Mouse (Mus musculus): ENCODE data around the gene Mrpl49. TPM values are rescaled to one million over a fixed set of nuclear protein-coding genes. Genes with fewer than 3 reads are reported as not detected.

Mrpl49 gene
- polyA plus RNA-seq, 1 experiment, result 6.3 TPM

- Histone ChIP-seq H3K27me3 (ENCODE audit: control insufficient read depth) (no peaks in the 10 kb centered on the region), H3K36me3 (ENCODE audit: control insufficient read depth) (peaks cover 54% of the 10 kb centered on the region), H3K4me1 (ENCODE audit: control insufficient read depth) (peaks cover 36% of the 10 kb centered on the region), H3K4me3 (replicated peaks) (no peak overlapping the region), H3K9me3 (ENCODE audit: control insufficient read depth, low read length) (no peaks in the 10 kb centered on the region)
- TF ChIP-seq TAL1 (IDR thresholded peaks at IDR 0.05; ENCODE audit: low read length) (no peak), GATA1 (IDR thresholded peaks at IDR 0.05; ENCODE audit: low read length) (no peak)
Observed at GRCm38 (mm10) chr19:6068951-6069350, 11.4 kb upstream of the Mrpl49 start.

- Histone ChIP-seq H3K4me1 (ENCODE audit: control insufficient read depth) (peaks cover 46% of the 10 kb centered on the region), H3K4me3 (replicated peaks) (peak within 1 kb of the TSS; percentile 71), H3K9me3 (ENCODE audit: control insufficient read depth, low read length) (no peaks in the 10 kb centered on the region), H3K36me3 (ENCODE audit: control insufficient read depth) (peaks cover 55% of the 10 kb centered on the region), H3K27me3 (ENCODE audit: control insufficient read depth) (no peaks in the 10 kb centered on the region)
- TF ChIP-seq GATA1 (IDR thresholded peaks at IDR 0.05; ENCODE audit: low read length) (no peak), TAL1 (IDR thresholded peaks at IDR 0.05; ENCODE audit: low read length) (no peak)
Observed at GRCm38 (mm10) chr19:6067724-6068415, 10.3 kb upstream of the Mrpl49 start, which contains the start of gene Tm7sf2. Tm7sf2 (minus strand) TSS chr19:6068373.

- peaks cover 53% of the 10 kb centered on the region for H3K4me1 ChIP-seq (ENCODE audit: control insufficient read depth)
- peaks cover 55% of the 10 kb centered on the region for H3K36me3 ChIP-seq (ENCODE audit: control insufficient read depth)
- peak overlapping the region; percentile 71 for H3K4me3 ChIP-seq (replicated peaks)
- no peaks in the 10 kb centered on the region for H3K27me3 ChIP-seq (ENCODE audit: control insufficient read depth)
- TF ChIP-seq GATA1 (IDR thresholded peaks at IDR 0.05; ENCODE audit: low read length) (no peak), TAL1 (IDR thresholded peaks at IDR 0.05; ENCODE audit: low read length) (no peak)
- no peaks in the 10 kb centered on the region for H3K9me3 ChIP-seq (ENCODE audit: control insufficient read depth, low read length)
Observed at GRCm38 (mm10) chr19:6067011-6067723, 9.6 kb upstream of the Mrpl49 start.

- TF ChIP-seq TAL1 (IDR thresholded peaks at IDR 0.05; ENCODE audit: low read length) (no peak), GATA1 (IDR thresholded peaks at IDR 0.05; ENCODE audit: low read length) (no peak)
- peaks cover 59% of the 10 kb centered on the region for H3K4me1 ChIP-seq (ENCODE audit: control insufficient read depth)
- H3K36me3 ChIP-seq (ENCODE audit: control insufficient read depth), result peaks cover 55% of the 10 kb centered on the region
- no peaks in the 10 kb centered on the region for H3K9me3 ChIP-seq (ENCODE audit: control insufficient read depth, low read length)
- no peaks in the 10 kb centered on the region for H3K27me3 ChIP-seq (ENCODE audit: control insufficient read depth)
- H3K4me3 ChIP-seq (replicated peaks), result peak overlapping the region; percentile 71
Observed at GRCm38 (mm10) chr19:6066571-6066970, 9.0 kb upstream of the Mrpl49 start.

DNA sequence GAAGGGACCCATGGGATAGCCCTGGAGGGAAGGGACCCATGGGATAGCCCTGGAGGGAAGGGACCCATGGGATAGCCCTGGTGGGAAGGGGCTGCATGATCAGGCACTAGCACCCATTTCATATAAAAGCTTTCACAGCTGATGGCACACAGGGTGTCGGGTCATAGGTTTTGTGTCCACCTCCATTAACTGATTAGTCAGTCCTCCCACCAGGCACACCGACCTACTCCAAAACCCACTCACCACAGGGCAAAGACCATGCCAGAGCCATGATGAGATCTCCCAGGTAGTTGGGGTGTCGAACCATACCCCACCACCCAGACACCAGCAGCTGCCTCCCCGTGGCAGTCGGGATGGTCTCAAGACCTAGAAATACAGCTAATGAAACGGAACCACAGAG, 5.5 kb upstream of the Mrpl49 start:
- H3K4me1 ChIP-seq (ENCODE audit: control insufficient read depth), result peaks cover 65% of the 10 kb centered on the region
- TF ChIP-seq TAL1 (IDR thresholded peaks at IDR 0.05; ENCODE audit: low read length) (no peak), GATA1 (IDR thresholded peaks at IDR 0.05; ENCODE audit: low read length) (no peak)
- no peaks in the 10 kb centered on the region for H3K9me3 ChIP-seq (ENCODE audit: control insufficient read depth, low read length)
- H3K4me3 ChIP-seq (replicated peaks), result peak overlapping the region; percentile 70
- H3K27me3 ChIP-seq (ENCODE audit: control insufficient read depth), result no peaks in the 10 kb centered on the region
- peaks cover 34% of the 10 kb centered on the region for H3K36me3 ChIP-seq (ENCODE audit: control insufficient read depth)

GRCm38 (mm10) chr19:6062418-6062817, 4.8 kb upstream of the Mrpl49 start:
- Histone ChIP-seq H3K9me3 (ENCODE audit: control insufficient read depth, low read length) (no peaks in the 10 kb centered on the region), H3K27me3 (ENCODE audit: control insufficient read depth) (no peaks in the 10 kb centered on the region), H3K4me1 (ENCODE audit: control insufficient read depth) (peaks cover 58% of the 10 kb centered on the region), H3K36me3 (ENCODE audit: control insufficient read depth) (peaks cover 35% of the 10 kb centered on the region), H3K4me3 (replicated peaks) (peak overlapping the region; percentile 70)
- TF ChIP-seq TAL1 (IDR thresholded peaks at IDR 0.05; ENCODE audit: low read length) (no peak), GATA1 (IDR thresholded peaks at IDR 0.05; ENCODE audit: low read length) (no peak)

DNA sequence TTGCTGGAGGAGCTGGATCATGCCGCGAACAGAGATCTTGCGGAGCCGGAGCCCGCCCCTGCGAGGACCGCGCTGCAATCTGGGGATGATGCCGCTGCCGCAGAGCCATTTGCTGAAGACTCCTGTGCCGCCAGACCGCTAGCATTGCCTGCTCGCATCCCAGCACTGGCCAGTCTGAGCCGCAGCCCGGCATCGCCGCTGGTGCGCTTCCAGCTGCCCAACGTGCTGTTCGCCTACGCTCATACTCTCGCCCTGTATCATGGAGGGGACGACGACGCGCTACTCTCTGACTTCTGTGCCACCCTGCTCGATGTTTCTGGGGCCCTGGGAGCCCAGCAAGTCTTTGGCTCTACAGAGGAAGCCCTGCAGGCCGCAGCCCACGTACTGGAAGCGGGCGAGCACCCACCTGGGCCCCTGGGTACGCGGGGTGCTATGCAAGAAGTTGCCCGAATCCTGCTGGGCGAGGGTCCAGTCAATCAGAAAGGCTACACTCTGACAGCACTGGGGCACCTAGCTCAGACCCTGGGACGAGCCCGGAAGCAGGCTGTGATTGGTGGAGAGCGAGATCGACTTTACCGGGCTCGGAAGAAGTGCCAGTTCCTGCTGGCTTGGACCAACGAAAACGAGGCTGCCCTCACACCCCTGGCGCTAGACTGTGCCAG, 4.2 kb upstream of the Mrpl49 start:
- peaks cover 56% of the 10 kb centered on the region for H3K4me1 ChIP-seq (ENCODE audit: control insufficient read depth)

GRCm38 (mm10) chr19:6061021-6061533, 3.5 kb upstream of the Mrpl49 start, which contains the start of gene Znhit2:
Znhit2 (plus strand) TSS chr19:6061192.
- Histone ChIP-seq H3K27me3 (ENCODE audit: control insufficient read depth) (no peaks in the 10 kb centered on the region), H3K4me3 (replicated peaks) (peak within 1 kb of the TSS; percentile 70), H3K36me3 (ENCODE audit: control insufficient read depth) (peaks cover 42% of the 10 kb centered on the region), H3K4me1 (ENCODE audit: control insufficient read depth) (peaks cover 56% of the 10 kb centered on the region), H3K9me3 (ENCODE audit: control insufficient read depth, low read length) (no peaks in the 10 kb centered on the region)
- TF ChIP-seq TAL1 (IDR thresholded peaks at IDR 0.05; ENCODE audit: low read length) (no peak), GATA1 (IDR thresholded peaks at IDR 0.05; ENCODE audit: low read length) (peak; percentile 81)

More for the DNA sequence above, 4.2 kb upstream of the Mrpl49 start:
- no peaks in the 10 kb centered on the region for H3K9me3 ChIP-seq (ENCODE audit: control insufficient read depth, low read length)
- H3K27me3 ChIP-seq (ENCODE audit: control insufficient read depth), result no peaks in the 10 kb centered on the region
- TF ChIP-seq TAL1 (IDR thresholded peaks at IDR 0.05; ENCODE audit: low read length), result no peak
- no peak for TF ChIP-seq GATA1 (IDR thresholded peaks at IDR 0.05; ENCODE audit: low read length)
- peak overlapping the region; percentile 70 for H3K4me3 ChIP-seq (replicated peaks)
- H3K36me3 ChIP-seq (ENCODE audit: control insufficient read depth), result peaks cover 35% of the 10 kb centered on the region

GRCm38 (mm10) chr19:6058966-6059365, 1.4 kb upstream of the Mrpl49 start:
- H3K36me3 ChIP-seq (ENCODE audit: control insufficient read depth), result peaks cover 60% of the 10 kb centered on the region
- peak overlapping the region; percentile 100 for H3K4me3 ChIP-seq (replicated peaks)
- no peak for TF ChIP-seq TAL1 (IDR thresholded peaks at IDR 0.05; ENCODE audit: low read length)
- TF ChIP-seq GATA1 (IDR thresholded peaks at IDR 0.05; ENCODE audit: low read length), result no peak
- H3K27me3 ChIP-seq (ENCODE audit: control insufficient read depth), result no peaks in the 10 kb centered on the region
- no peaks in the 10 kb centered on the region for H3K9me3 ChIP-seq (ENCODE audit: control insufficient read depth, low read length)
- H3K4me1 ChIP-seq (ENCODE audit: control insufficient read depth), result peaks cover 64% of the 10 kb centered on the region

Data from erythroblast, embryonic 14.5 days (primary cell).